Mouse (Mus musculus) bone marrow, adult 2 months (tissue): ENCODE data around the gene Nfia.

Experiments
- CTCF ChIP-seq: fragments of 200-500 bp; IDR thresholded peaks from 2 replicates; pipeline ENCODE4 v1.5.1; 2011; ENCODE audit warnings: low read length, control low read depth; ENCODE audit not compliant: control insufficient read depth, insufficient read depth
- POLR2A ChIP-seq: fragments of 200-500 bp; IDR thresholded peaks from 2 replicates; pipeline ENCODE4 v1.6.1; 2011; ENCODE audit warnings: low read depth, mild to moderate bottlenecking, control low read depth, low read length, borderline replicate concordance; ENCODE audit not compliant: control insufficient read depth

GRCm38 (mm10) chr4:97895940-97896339 is 123.4 kb downstream of the Nfia start:
- TF ChIP-seq CTCF: no peak
- TF ChIP-seq POLR2A: no peak
